Mouse (Mus musculus) granulocyte monocyte progenitor cell, adult 5-6 weeks (primary cell): Measurements from ENCODE around the gene Dock6. TPM values are rescaled to one million over a fixed set of nuclear protein-coding genes. Genes with fewer than 3 reads are reported as not detected.

Experiments used
- ATAC-seq: replicated peaks from 2 replicates; pipeline ENCODE4 v1.8.0; 2016; ENCODE audit warnings: mild to moderate bottlenecking, moderate TSS enrichment, inconsistent platforms; ENCODE audit not compliant: poor library complexity, severe bottlenecking
- total RNA-seq, 2 experiments: library from RNA; stranded (forward) in 1 of 2; stranded (reverse) in 1 of 2; fragments of 200-712, 200-1000 nt in 1 of 2; fragments of >200 nt in 1 of 2; fragmentation: Nextera tagmentation in 1 of 2; gene quantifications; 2 replicates each; pipeline ENCODE4 v1.2.3; 2014 to 2017

Gene Dock6
- total RNA-seq, 2 experiments from 2014 or later = 4.2 to 5.6 TPM

GRCm38 (mm10) chr9:21847926-21848325, 4.5 kb downstream of the Dock6 start:
- ATAC-seq = no peak

DNA sequence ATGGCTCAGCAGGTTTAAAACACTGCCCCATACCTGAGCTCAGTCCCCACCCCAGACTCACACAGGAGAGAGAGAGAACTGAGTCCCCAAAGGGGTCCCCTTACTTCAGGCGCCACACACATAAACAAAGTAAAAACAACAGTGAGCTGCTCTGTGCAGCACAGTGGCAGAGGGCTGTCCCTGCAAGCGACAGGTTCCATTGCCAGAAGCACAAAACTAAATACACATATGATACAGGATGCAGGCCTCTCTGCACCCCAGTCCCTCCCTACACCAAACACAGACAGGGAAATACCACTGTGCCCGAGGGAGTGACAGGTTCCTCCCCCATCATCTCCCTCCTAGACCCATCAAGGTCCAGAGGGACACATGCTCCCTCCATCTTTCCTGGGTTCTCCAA, 5.0 kb downstream of the Dock6 start:
- ATAC-seq = no peak

DNA sequence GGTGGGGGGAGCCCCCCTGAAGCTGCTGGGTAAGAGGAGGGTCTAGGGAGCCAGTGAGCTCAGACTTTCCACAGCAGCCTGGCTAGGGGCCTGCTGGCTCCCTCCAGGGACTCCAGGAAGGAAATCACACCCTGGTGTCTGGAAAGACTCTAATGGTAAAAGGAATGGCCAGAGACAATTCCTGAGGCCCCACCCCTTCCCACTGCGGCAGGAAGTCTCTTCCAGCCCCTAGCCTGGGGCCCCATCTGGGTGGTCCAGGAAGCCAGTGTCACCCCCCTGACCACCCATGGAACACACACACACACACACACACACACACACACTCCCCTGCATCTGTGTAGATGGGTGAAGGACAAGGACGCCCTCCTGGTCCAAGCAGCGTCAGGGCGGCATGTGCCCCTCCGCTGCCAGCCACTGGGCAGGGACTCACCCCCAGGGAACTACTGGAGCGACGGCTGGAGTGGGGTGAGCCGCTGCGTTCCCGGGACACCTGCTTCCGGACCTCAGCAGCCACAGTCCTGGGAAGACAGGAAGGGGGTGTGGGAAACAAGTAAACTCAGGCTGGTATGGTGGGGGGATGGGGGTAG, 5.6 kb downstream of the Dock6 start:
- no peak for ATAC-seq

- no peak for ATAC-seq
Observed at GRCm38 (mm10) chr9:21845381-21846080, 6.9 kb downstream of the Dock6 start.

DNA sequence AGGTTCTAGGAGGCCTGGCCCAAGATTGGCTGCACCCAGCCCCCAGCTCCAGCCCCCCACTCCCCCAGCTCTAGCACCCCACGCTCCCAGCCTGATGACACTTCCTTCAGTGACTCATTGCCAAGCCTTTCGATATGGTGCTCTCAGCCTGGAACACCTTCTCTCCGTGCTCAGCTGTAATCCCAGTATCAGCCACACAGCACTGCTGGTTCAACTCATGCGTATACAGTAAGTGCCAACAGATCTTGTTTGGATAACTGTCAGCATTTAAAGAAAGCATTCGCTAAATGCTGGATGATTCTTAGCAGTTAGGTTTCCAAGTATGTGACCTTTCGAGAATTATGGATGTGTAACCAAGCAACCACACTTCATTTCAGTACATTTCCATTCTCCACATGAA, 9.3 kb downstream of the Dock6 start:
- ATAC-seq = no peak

- no peak for ATAC-seq
Observed at GRCm38 (mm10) chr9:21842391-21842790, 10.0 kb downstream of the Dock6 start.

- no peak for ATAC-seq
Observed at GRCm38 (mm10) chr9:21841340-21841739, 11.1 kb downstream of the Dock6 start.

GRCm38 (mm10) chr9:21840115-21840787, 12.2 kb downstream of the Dock6 start:
- peak; percentile 73 for ATAC-seq

- no peak for ATAC-seq
Observed at GRCm38 (mm10) chr9:21837690-21838089, 14.7 kb downstream of the Dock6 start.

- ATAC-seq = peak; percentile 86
Observed at GRCm38 (mm10) chr9:21835258-21835912, 17.1 kb downstream of the Dock6 start, which contains the start of gene Angptl8. Gene Angptl8, plus strand, starts transcription at chr9:21835510.

DNA sequence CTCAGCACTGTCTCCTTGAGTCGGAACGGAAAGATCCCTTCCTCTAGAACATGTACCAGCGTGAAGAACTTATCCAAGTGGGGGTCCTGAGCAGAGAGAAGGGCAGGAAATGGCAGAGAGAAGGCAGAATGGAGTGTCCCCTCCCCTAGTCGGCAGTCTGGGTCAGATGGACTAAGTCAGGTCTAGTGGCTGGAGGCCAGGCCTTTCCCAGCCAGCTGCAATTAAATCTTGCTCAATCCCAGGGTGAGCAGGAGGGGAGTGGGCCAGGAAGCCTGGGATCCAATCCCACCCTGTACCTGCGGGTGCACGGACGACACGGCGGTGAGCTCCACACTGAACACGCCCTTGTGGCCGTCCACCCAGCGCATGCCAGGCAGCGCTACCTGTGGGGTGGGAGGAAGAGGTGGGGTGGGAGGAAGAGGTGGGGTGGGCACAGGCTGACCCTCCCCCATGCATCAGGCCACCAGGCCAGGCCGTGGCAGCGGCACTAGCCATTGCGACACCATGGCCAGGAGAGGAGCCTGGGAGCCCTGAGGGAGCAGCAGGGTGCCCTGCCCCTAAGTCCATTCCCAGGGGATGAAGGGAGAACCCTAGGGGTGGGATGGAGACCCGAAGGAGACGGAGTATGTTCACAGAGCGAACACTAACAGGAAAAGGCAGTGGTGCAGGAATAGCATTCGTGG, 20.7 kb downstream of the Dock6 start:
- no peak for ATAC-seq

DNA sequence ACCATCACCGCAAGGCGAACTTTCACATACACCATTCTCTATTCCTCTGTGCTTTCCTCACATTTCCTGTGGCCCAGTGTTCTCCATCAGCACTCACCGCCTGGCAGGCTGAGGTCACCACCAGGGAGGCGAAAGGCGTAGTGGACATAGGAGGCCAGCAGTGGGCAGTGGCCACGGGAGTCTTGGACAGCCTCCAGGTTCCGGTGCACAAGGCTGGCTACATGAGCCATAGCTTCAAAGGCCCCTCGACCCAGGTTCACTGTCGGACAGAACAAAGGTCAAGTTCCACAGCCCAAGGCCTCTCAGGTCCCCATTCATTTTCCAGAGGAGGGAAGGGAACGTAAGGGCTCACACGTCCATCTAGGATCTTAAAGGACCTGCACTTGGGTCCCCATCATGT, 21.5 kb downstream of the Dock6 start:
- ATAC-seq = no peak

- no peak for ATAC-seq
Observed at GRCm38 (mm10) chr9:21830461-21830850, 22.0 kb downstream of the Dock6 start.

GRCm38 (mm10) chr9:21829834-21830460, 22.5 kb downstream of the Dock6 start:
- no peak for ATAC-seq

DNA sequence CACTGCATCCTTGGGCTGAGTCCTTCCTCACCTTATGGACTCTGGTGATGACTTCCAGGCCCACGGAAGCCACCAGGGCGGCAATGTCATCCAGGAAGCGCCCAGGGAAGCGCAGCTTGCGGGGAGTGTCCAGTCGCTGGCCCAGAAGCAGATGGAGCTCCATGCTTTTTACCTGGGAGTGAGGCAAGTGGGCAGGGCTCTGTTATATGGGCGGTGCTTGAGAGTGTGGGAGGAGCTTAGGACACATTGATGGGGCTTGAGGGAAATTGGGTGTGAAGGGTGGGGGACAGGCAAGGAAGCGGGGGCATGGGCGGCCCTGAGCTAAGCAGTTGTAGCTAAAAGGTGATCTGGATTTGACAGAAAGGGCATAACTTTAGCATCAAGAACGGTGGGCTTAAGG, 28.1 kb downstream of the Dock6 start:
- no peak for ATAC-seq

DNA sequence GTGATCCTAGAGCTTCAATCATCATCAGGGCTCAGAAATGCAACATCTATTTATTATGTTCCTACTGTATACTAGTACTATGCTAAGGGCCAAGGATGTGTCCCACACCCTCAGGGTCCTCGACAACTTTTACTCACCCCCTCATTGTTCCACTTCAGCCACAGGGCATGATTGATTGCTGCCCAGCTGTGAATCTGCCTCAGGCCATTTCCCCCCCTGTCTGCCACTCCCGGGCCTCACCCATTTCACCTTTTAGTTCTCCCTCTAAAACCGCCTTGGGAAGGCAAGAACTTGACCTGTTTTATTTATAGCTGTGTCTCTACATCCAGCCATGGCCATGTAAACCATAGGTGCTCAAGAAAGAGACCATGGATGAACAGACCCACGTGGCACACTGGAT, 28.5 kb downstream of the Dock6 start:
- ATAC-seq = no peak

GRCm38 (mm10) chr9:21822686-21823085, 29.7 kb downstream of the Dock6 start:
- ATAC-seq = no peak

DNA sequence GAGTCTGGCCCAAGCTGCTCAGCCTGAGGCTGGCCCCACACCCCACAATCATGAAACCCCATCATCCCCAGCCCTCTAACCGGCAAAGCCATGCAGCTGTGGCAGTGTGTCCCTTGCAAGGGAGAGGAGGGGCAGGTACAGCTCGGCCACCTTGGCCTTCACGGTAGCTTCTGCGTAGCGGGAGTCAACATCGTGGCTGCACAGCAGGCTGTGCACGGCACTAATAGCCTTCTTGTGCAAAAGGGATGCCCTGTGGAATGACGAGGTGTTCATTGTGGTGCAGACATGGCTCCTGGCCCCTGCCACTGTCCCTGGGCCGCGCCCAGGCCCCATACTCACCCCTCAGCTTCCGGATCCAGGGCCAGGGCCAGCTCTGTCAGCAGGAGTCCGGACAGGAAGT, 32.3 kb downstream of the Dock6 start:
- no peak for ATAC-seq

DNA sequence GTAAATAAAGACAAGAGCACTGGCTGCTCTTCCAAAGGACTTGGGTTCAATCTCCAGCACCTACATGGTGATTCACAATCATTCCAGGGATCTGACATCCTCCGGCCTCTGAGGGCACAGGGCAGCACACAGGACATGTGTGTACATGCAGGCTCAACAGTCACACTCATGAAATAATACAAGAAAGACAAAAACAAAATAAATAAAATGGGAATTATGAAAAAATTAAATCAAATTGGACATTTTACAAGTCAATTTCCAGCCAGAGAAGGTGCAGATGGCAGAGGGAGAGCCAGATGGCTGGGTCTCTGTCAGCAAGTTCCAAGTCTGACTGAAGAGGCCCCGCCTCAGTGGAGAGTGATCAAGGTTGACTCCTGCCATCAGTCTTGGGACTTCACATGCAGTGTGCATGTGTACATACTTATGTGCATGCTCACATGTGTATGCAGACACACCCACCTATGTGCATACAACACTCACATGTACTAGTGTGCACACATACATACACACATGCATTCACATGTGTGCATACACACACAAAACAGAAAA, 33.2 kb downstream of the Dock6 start:
- no peak for ATAC-seq

DNA sequence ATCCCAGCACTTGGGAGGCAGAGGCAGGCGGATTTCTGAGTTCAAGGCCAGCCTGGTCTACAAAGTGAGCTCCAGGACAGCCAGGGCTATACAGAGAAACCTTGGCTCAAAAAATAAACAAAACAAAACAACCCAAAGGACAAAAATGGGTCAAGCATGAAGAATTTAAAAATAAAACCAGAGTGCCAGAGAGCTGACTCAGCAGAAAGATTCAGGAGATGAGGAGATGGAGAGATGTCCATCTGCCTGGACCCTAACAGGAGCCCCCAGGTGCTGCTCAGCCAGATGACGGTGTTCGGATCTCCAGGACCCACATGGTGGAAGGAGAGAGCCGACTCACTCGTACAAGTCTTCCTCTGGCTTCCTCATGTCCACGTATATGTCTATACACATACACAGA, 33.9 kb downstream of the Dock6 start:
- ATAC-seq = no peak
